Mouse (Mus musculus): ENCODE results near the gene Sfpq.

DNA sequence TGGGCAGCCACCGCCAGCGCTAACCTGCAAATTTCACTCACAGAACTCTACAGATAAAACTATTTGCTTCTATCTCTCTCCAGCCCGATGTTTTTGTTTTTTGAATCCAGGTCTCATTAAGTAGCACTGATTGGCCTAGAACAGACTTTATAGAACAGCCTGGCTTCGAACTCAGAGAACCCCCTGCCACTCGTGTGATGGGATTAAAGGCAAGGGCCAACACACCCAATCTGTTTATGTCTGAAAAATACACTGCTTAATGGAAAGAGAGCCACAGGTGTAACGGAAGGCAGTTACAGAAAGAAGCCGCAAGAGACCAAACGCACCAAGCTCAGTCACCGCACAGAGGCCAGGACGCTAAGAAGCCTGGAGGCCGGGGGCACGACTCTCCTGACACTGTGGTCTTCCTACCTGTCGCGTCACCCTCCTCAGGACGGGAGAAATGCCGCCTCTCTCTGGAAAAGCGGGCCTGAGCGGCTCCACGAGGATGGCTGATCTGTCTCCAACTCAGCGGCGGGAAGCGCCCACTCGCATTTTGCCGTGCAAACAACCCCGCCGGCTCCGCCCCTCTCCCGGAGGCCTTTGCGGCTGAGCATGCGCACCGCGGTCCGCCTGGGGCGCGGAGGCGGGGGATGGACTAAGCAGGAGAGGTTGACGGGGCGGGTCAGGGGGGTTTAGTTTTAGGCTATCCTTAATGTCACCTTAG, 39.6 kb downstream of the Sfpq start, which contains the start of gene Zmym1:
- TF ChIP-seq CTCF (IDR thresholded peaks at IDR 0.05; ENCODE audit: control insufficient read depth, insufficient read depth, insufficient read length) (no peak), USF1 (IDR thresholded peaks at IDR 0.05; ENCODE audit: low read depth) (no peak), MYOD1 (IDR thresholded peaks at IDR 0.05; ENCODE audit: control insufficient read depth, insufficient read length, low read depth) (no peak)

Data from C2C12 (cell line).